Mouse (Mus musculus): ENCODE measurements around the gene Csad. TPM values are rescaled to one million over a fixed set of nuclear protein-coding genes. Genes with fewer than 3 reads are reported as not detected.
A peak's percentile ranks its signal among the peaks of the same experiment; 100 is the strongest.

The Csad gene
- polyA plus RNA-seq (2016; fragmentation: Nextera tagmentation; extraction: Ambion mirVana): 36.0 and 39.9 TPM in 2 replicates

GRCm38 (mm10) chr15:102204674-102205505, at the start of gene Csad:
Gene Csad (minus strand): TSS chr15:102204724.
- WGBS: 76% methylated on average over 19 of the region's 19 CpGs
- DNase-seq (ENCODE audit: extremely low spot score, low spot score): no peak
- peak within 1 kb of the TSS; percentile 86 for H3K4me3 ChIP-seq
- H3K4me1 ChIP-seq: peaks cover 35% of the 10 kb centered on the region
- H3K27ac ChIP-seq: peak within 1 kb of the TSS; percentile 99
- H3K36me3 ChIP-seq (replicated peaks): peaks cover 59% of the 10 kb centered on the region
- no peaks in the 10 kb centered on the region for H3K27me3 ChIP-seq (ENCODE audit: poor library complexity, severe bottlenecking)
- no peaks in the 10 kb centered on the region for H3K9me3 ChIP-seq

GRCm38 (mm10) chr15:102250521-102250920, 46.0 kb upstream of the Csad start:
- Histone ChIP-seq H3K4me1 (peaks cover 83% of the 10 kb centered on the region), H3K4me3 (peak overlapping the region; percentile 69; the same call in 1 of the 2 replicates), H3K27ac (peak overlapping the region; percentile 87; the same call in 1 of the 2 replicates), H3K36me3 (replicated peaks) (peaks cover 4% of the 10 kb centered on the region; the same call in 1 of the 2 replicates), H3K9me3 (no peaks in the 10 kb centered on the region), H3K27me3 (ENCODE audit: poor library complexity, severe bottlenecking) (peaks cover 83% of the 10 kb centered on the region)
- DNase-seq (ENCODE audit: extremely low spot score, low spot score): no peak
- 62% methylated on average over 5 of the region's 5 CpGs for WGBS

GRCm38 (mm10) chr15:102249967-102250366, 45.4 kb upstream of the Csad start:
- 41% methylated on average over 9 of the region's 9 CpGs for WGBS
- no peak for DNase-seq (ENCODE audit: extremely low spot score, low spot score)
- peak overlapping the region; percentile 87 for H3K27ac ChIP-seq
- peaks cover 83% of the 10 kb centered on the region for H3K4me1 ChIP-seq
- peaks cover 83% of the 10 kb centered on the region for H3K27me3 ChIP-seq (ENCODE audit: poor library complexity, severe bottlenecking)
- no peaks in the 10 kb centered on the region for H3K9me3 ChIP-seq
- H3K4me3 ChIP-seq: peak overlapping the region; percentile 69
- H3K36me3 ChIP-seq (replicated peaks): peaks cover 4% of the 10 kb centered on the region; the same call in 1 of the 2 replicates

DNA sequence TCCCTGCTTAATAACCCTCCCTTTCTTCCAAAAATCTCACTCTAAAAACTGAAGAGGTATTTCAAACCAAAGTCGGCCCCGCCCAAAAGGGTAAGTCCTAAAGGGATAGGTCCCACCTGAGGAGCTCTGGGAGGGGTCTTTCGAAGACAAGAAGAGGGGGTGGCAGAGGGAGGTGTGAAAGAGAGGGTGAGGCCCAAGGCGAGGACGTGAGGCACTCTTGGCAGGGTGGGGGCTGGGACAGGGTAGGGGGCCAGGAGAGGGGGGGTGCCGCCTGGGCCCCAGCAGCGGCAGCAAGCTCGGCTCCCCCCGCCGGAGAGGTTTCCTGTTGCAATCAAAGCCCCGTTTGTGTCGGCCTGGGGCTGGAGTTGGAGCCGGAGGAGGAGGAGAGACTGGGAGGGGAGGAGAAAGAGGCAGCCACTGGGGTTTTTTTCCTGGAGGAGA, 44.7 kb upstream of the Csad start:
- H3K4me1 ChIP-seq: peaks cover 86% of the 10 kb centered on the region
- no peaks in the 10 kb centered on the region for H3K9me3 ChIP-seq
- no peak for DNase-seq (ENCODE audit: extremely low spot score, low spot score)
- H3K36me3 ChIP-seq (replicated peaks): peaks cover 4% of the 10 kb centered on the region; the same call in 1 of the 2 replicates
- 2% methylated on average over 13 of the region's 13 CpGs for WGBS
- peak overlapping the region; percentile 87 for H3K27ac ChIP-seq
- H3K4me3 ChIP-seq: peak overlapping the region; percentile 69
- H3K27me3 ChIP-seq (ENCODE audit: poor library complexity, severe bottlenecking): peaks cover 84% of the 10 kb centered on the region

- Histone ChIP-seq H3K27me3 (ENCODE audit: poor library complexity, severe bottlenecking) (peaks cover 84% of the 10 kb centered on the region), H3K27ac (peak overlapping the region; percentile 87), H3K9me3 (no peaks in the 10 kb centered on the region), H3K4me1 (peaks cover 89% of the 10 kb centered on the region), H3K36me3 (replicated peaks) (peaks cover 4% of the 10 kb centered on the region; the same call in 1 of the 2 replicates), H3K4me3 (peak overlapping the region; percentile 69)
- 0% methylated on average over 3 of the region's 3 CpGs for WGBS
- DNase-seq (ENCODE audit: extremely low spot score, low spot score): no peak
Measured at GRCm38 (mm10) chr15:102248812-102249191, 44.3 kb upstream of the Csad start.

GRCm38 (mm10) chr15:102248131-102248811, 43.7 kb upstream of the Csad start:
- H3K4me3 ChIP-seq: peak overlapping the region; percentile 69
- peaks cover 89% of the 10 kb centered on the region for H3K27me3 ChIP-seq (ENCODE audit: poor library complexity, severe bottlenecking)
- H3K9me3 ChIP-seq: no peaks in the 10 kb centered on the region
- 5% methylated on average over 8 of the region's 8 CpGs for WGBS
- no peak for DNase-seq (ENCODE audit: extremely low spot score, low spot score)
- H3K27ac ChIP-seq: peak overlapping the region; percentile 87
- peaks cover 94% of the 10 kb centered on the region for H3K4me1 ChIP-seq
- H3K36me3 ChIP-seq (replicated peaks): peaks cover 4% of the 10 kb centered on the region; the same call in 1 of the 2 replicates

DNA sequence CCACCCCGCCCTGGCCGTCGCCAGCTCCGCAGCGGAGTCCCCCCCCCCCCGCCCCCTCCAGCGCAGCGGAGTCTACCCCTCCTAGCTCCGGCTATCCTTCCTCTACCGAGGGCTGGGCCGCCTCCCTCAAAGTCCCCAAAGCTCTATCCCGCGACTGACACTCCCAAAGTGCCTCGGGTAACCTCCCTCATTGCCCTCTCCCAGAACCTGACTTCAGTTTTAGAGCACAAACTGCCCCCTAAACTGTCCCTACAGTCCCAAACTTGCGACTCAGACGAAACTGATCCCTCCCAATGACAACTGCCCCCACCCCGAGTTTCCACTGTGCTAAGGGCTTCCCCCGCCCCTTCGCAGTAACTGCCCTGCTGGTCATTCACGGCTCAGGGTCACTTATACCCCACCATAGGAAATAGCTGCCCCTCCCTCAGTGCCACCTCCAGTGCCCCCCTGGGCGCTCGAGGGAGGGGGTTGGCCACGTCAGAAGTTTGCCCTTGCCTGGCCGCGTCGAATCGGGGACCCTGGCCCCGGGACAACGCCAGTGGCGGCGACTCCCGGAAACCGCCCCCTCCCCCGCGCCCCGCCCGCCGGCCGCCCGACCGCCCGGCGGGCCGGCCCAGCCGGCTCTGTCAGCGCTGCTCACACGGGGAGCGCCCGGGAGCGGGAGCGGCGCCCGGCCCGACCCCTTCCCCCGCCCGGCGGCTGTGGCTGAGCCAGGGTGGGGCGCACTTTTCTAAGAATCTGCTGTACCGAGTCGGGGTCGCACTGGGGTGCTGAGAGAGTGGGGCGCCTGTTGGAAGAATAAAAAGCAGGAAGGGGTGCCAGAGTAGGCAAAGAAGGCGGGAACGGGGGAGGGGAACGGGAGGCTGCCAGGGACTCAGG, 43.0 kb upstream of the Csad start:
- Histone ChIP-seq H3K27me3 (ENCODE audit: poor library complexity, severe bottlenecking) (peaks cover 96% of the 10 kb centered on the region), H3K36me3 (replicated peaks) (peaks cover 3% of the 10 kb centered on the region; the same call in 1 of the 2 replicates), H3K4me3 (peak overlapping the region; percentile 69), H3K27ac (peak overlapping the region; percentile 87), H3K9me3 (no peaks in the 10 kb centered on the region), H3K4me1 (peaks cover 100% of the 10 kb centered on the region)
- DNase-seq (ENCODE audit: extremely low spot score, low spot score): peak; percentile 63
- under 1% methylated on average over 65 of the region's 65 CpGs for WGBS

DNA sequence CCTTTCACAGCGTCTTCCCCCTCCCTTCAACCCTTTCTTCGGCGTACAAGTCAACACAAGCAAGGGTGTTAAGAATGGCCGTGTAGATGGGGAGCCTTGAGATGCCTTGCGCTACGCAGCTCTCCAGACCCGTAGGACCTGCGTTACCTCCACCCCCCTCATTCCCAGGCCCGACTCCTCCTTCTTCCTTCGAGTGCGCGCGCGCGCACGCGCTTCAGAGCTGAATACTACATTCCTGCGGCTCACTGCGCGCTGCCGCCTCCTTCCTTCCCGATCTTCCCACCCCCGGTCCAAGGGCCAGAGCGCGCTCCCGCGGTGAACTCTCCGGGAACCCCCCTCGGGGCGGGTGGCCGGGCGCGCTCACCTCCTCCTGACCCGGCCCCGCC, 42.3 kb upstream of the Csad start:
- Histone ChIP-seq H3K4me1 (peaks cover 97% of the 10 kb centered on the region), H3K4me3 (peak overlapping the region; percentile 69), H3K36me3 (replicated peaks) (no peaks in the 10 kb centered on the region; the same call in 1 of the 2 replicates), H3K9me3 (no peaks in the 10 kb centered on the region), H3K27ac (peak overlapping the region; percentile 87), H3K27me3 (ENCODE audit: poor library complexity, severe bottlenecking) (peaks cover 98% of the 10 kb centered on the region)
- WGBS: under 1% methylated on average over 35 of the region's 35 CpGs
- DNase-seq (ENCODE audit: extremely low spot score, low spot score): peak; percentile 88

- peak overlapping the region; percentile 69 for H3K4me3 ChIP-seq
- no peaks in the 10 kb centered on the region for H3K9me3 ChIP-seq
- H3K36me3 ChIP-seq (replicated peaks): no peaks in the 10 kb centered on the region; the same call in 1 of the 2 replicates
- peak; percentile 75 for DNase-seq (ENCODE audit: extremely low spot score, low spot score)
- under 1% methylated on average over 40 of the region's 44 CpGs for WGBS
- peaks cover 90% of the 10 kb centered on the region for H3K4me1 ChIP-seq
- peaks cover 99% of the 10 kb centered on the region for H3K27me3 ChIP-seq (ENCODE audit: poor library complexity, severe bottlenecking)
- peak overlapping the region; percentile 87 for H3K27ac ChIP-seq
Measured at GRCm38 (mm10) chr15:102245891-102246741, 41.6 kb upstream of the Csad start.

DNA sequence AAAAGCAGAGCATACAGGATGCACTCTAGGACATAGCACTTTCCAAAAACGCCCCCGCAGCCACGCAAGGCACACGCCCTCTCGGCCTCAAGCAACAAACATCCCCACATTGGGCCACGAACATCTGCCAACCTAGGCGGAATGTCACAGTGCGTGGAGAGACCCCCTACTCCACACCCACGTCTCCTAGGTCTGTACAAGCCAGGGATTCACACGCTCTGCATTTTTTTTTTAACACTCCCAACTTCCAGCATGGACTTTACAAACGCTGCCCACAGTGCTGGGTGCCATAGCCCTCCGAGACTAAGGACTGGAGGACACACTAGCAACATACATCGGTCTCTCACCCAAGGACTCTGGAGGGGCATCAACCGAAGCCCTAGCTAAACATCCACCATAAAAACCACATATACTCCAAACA, 40.9 kb upstream of the Csad start:
- Histone ChIP-seq H3K4me1 (peaks cover 89% of the 10 kb centered on the region), H3K4me3 (peak overlapping the region; percentile 69), H3K27ac (peak overlapping the region; percentile 87), H3K36me3 (replicated peaks) (peaks cover 4% of the 10 kb centered on the region), H3K27me3 (ENCODE audit: poor library complexity, severe bottlenecking) (peaks cover 99% of the 10 kb centered on the region), H3K9me3 (no peaks in the 10 kb centered on the region)
- DNase-seq (ENCODE audit: extremely low spot score, low spot score): no peak
- 3% methylated on average over 14 of the region's 14 CpGs for WGBS
